Mouse (Mus musculus): ENCODE results near the gene Wdr78.

Wdr78 gene

DNA sequence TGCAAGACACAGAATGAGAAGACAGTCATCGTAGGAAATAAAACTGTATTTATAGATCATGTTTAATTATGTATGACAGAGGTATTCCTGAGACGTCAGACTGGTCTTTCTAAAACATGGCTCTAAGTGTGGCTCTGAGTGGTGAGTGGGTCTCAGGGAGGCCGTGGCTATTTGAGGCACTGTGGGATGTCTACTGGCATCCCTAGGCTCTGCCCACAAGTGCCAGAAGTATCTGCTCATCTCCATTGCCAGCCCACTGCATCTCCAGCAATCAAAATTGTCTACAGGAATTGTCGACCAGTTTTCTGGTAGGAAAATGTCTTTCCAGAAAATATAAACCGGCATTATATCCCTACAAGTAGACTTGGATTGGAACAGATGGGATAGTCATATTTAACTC lies 57.4 kb downstream of the Wdr78 start:
- DNase-seq (ENCODE audit: low spot score in 2 of 2) = no peak

DNA sequence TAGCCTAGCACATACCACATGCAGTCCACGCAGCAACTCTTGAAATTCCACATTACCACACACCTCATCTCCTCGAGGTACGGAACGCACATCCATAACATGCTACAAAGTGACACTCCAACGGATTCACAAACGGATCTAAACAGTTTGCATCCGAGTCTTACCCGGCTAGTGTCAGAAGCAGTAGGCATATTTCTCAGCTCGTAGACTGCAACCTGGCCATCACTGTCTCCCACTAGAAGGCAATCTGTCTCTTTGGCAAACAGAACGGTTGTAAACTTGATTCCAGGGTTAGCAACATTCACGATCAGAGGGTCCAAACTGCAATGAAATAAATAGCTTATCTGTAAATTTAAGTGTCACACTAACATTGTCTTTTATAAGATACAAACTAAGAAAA lies 66.3 kb downstream of the Wdr78 start:
- DNase-seq (ENCODE audit: low spot score in 2 of 2) = no peak

DNA sequence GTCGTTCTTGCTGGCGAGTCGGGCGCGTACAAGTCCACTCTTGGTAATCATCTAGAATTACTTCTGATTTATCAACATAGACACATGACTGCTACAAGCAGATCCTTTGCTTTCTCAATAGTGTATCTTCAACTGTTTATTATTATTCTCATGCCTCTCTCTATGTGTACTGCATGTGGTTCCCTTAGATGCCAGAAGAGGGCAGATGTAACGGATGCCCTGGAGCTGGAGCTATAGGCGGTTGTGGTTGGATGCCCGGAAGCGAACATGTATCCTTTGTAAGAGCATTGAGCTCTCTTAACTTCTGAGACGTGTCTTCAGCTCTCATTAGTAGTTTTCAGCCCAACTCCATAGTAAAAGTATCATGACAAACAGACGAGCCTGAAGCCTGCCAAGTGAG lies 71.4 kb downstream of the Wdr78 start:
- DNase-seq (ENCODE audit: low spot score in 2 of 2) = no peak

DNA sequence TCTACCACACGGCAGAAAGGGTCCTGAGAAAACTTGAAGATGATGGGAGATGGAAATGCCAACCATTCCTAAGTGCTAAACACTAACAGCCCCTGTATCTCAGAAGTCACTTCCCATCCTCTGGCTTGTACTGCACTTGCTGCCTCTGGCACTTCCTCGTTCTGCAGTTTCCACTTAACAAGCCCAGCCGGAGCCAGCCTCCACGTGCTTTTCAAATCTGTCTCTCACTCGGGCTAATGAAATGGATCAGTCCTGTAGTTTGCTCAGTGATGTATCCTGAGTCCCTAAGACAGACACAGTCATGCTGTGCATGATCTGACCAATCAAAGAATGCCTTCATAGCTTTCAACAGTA lies 74.5 kb downstream of the Wdr78 start:
- DNase-seq (ENCODE audit: low spot score in 2 of 2) = no peak

DNA sequence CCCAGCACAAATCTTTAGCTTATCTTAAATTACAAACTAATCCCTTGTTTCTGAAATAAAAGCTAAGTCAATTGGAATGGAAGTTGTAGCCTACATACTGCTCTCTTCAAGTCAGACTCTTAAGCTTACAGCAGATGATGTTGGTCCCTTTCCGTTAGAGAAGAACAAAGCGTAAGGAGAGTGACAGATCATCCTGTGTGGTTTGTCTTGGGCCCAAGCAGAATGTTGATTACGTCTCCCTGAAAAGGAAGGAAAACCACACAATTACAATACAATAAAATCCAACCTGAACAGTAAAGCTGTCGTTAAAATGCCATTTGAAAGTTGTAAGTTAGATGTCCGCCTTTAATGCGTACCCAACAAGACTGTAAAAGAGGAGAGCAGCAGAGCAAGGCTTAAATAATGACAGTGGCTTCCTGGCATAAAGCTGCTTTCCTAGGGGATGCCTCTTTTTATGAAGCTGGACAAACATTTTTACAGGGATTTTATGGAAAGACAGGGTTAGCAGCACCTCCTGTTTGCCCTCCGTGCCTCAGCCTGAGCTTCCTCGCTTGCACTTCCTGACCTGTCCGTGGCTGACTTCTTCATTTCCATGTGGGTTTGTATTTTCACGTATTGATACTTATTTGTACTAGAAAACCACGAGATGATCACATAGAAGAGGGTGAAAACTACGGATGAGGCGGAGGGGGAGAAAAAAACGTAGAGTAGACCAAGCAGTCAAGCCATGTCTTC lies 75.1 kb downstream of the Wdr78 start:
- DNase-seq (ENCODE audit: low spot score in 2 of 2) = no peak

DNA sequence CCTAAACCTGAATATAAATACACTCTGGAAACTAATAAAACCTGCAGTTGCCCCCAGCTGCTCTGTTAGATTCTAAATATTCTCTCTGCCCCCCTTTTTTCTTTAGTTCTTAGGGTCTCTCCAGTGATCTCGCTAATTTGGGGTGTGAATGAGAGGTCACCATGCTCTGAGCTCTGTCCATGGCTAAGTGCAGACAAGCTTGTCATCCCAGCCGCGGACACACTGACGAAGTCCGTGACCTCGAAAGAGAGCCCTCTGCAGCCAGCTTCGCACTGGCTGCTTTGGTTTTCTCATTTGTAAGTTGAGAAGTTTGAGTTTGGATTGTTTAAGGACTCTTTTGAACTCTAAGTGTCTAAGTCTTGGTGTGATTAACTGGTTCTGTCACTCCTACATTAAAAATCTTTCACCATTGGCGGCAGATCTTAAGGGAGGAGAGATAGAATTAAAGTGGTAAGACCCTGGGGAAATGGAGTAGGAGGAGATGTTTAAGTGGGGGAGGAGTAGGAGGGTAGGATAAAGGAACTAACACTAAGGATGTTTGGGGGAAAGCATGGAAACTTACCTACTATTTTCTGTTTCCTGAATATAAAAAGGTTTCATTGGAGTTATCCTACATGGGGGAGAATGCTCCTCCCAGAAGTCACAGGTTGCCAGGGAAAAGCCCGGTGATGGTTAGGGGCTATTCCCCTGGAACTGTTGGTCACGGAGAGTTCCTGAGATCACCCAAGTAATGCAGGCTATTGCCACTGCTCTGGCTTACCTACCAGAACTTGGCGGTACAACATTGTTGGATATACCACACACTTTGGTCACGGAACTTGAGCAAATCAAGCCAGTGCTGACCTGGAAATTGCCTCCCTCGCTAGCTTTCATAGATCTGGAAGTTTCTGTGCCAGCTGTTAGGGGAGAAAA lies 85.9 kb downstream of the Wdr78 start:
- DNase-seq (ENCODE audit: low spot score in 2 of 2) = no peak

DNA sequence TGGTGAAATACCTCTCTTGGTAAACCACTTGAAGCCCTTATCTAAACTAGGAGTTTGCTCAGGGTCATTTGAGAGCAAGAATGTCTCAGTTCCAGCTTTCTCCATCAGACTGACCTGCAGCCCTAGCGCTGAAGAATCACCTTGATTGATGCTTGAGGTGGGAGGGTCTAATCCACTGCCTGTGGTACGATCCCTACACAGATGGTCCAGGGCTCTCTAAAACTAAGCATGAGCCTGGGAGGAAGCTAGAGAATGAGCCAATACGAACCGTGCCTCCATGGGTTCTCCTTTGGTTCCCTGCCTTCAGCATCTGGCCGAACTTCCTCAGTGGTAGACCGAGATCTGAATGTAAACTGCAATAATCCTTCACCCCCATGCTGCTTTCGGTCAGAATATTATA lies 86.6 kb downstream of the Wdr78 start:
- no peak for DNase-seq (ENCODE audit: low spot score in 2 of 2)

DNA sequence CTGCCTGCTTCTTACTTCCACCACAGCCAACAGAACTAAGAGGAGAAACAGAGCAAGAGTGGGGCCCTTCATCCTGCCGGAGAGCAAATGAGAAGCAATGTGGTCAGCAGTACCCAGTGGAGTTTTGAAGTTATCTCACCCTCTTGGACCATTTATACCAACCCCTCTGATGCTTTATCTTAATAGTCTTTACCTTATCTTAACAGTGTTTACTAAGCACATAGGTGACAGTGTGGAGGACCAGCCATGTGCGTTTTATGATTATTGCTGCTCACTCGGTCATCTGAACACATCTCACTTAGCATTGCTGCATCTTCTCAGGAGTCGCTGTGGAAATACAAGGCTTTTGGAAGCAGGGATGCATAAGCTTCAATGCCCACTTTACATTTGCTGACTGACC lies 87.7 kb downstream of the Wdr78 start, which contains the start of gene Insl5:
Gene Insl5 (minus strand): TSS at position 222 of the 400 bp plus-strand sequence.
- no peak for DNase-seq (ENCODE audit: low spot score in 2 of 2)

DNA sequence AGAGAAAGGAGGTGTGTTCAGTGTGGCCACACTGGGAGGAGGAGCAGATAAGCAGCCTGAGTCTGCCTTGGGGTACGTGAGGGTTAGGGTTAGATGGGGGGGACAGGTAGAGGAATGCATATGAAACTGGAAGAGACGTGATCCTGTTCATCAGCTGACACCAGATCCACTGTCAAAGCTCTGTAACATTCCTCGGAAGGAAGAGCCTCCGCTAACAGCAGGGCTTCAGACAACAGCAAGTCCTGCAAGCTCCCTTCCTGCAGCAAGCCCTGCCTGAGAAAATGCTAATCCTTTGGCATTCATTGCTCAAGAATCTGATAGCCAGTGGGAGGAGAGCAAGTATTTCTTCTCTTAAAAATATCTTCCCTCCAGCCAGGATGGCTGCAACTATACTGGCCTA lies 100.9 kb downstream of the Wdr78 start:
- no peak for DNase-seq (ENCODE audit: low spot score in 2 of 2)

DNA sequence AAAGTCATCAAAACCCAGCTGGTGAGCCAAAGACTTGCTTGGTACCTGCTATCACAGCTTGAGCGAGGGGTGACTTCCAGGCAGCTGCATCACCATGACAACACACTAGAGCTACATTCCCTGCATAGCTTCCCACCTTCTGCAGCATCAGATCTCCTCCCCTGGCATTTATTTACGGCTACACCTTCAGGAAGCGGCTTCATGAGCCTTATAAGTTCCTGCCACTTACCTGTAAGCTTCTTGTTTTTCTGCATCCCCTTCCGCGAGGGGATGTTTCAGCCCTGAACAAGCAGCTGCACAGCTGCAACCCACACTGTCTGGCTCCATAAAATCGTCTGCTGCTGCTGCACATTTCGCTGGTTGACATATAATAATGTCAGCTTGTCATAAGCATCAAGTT lies 102.5 kb downstream of the Wdr78 start:
- DNase-seq (ENCODE audit: low spot score in 2 of 2) = no peak

DNA sequence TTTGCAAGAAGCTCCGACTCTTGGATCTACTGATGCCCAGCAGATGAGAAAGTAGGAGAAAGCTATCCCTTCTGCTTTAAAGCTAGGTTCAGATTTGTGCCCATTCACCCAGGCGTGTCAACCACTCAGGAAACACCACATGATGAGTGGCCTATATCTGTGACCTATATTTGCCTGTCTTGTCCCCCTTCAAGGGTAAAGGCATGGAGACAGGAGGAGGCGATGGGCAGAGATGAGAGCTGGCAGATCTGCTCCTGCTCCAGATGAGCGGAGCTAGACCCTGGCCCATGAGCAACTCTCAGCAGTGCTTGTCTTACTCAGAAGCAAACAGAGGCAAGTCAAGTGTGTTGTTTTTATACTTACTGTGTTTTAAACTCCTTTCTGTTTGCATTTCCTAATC lies 103.6 kb downstream of the Wdr78 start:
- DNase-seq (ENCODE audit: low spot score in 2 of 2) = no peak

DNA sequence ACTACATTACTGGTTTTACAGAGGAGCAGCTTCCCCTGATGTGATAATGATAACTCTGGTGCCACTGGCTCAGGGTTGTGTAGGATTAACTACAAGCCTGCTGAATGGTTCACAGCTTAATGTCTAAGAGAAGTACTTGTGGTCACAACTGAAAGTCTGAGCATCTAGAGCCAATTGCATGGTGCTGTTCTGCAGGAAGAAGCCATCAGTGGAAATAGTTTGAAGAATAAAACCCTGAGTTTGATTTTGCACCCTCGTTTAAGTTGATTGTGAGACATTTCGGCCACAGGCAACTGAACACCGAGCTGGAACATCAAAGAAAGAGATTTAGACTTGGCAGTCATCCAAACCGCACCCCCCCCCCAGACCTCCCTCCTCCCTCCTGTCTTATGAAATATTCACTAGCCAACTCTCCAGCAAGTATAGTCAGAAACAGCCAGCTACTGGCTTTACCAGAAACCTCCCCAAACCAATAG lies 107.4 kb downstream of the Wdr78 start:
- DNase-seq (ENCODE audit: low spot score in 2 of 2) = no peak

DNA sequence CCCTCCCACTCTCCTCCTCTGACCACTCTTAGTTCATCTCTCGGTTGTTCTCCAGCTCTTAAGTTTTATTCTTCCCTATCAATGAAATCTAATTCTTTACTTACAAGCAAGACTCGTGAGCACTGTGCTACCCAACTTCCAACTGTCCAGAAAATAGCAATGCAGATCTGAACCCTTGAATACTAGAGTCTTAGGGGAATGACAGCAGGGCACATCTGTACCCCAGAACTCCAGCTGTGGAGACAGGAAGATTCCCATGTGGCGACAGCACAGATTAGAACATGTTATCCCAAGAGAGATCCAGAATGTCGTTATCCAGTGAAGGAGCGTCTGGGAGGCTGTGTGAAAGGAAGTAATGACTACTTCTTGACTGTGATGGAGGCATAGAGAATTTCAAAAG lies 108.1 kb downstream of the Wdr78 start:
- DNase-seq (ENCODE audit: low spot score in 2 of 2) = no peak

DNA sequence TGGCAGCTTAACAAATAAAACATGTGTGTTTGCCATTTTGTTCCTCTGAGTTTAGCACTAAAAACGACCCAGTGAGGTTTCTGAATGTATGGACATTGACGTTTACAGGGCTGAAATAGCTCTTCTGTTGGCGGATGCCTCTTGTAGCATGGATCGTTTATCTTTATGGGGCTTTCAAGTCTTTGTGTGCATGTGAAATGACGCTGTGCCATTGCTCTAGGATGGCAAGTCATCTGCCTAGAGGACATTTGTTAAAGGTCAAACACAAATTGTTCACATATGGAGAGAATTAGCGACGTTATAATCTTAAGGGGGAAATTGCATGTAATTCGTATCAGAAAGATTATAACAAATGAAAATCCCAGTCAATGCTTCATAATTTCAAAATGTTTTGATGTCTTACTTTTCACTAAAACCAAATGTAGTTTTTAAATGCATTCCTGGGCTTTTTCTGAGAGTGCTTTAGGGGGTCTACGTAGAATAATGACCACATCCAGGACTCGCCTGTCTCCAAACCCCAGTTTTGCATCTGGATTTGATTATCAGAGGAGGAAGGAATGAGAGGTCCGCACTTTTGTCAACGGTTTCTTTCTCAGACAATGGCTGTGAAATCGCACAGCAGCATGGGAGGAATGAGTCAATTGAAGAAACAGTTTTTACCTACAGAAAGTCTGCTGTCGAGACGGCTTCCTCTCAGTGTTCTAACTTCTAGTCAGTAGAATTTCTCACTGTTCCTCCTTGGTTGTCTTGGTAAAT lies 109.0 kb downstream of the Wdr78 start:
- no peak for DNase-seq (ENCODE audit: low spot score in 2 of 2)

DNA sequence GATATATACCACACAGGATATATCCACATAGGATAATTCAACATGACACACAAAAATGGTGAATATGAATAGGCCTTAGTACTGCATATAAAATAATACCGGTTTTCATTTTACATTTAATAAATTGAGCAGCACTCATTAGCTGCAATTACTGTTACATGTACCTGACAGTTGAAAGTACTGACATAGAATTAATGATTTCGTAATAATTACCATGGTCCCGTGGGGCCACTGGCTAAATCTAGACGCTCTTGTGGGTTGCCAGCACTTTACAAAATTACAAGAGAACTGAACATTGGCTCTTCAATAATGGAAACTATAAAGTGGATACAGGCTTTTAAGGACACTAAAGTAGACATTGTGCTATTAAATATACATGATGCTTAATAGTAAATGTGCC lies 109.7 kb downstream of the Wdr78 start:
- no peak for DNase-seq (ENCODE audit: low spot score in 2 of 2)

DNA sequence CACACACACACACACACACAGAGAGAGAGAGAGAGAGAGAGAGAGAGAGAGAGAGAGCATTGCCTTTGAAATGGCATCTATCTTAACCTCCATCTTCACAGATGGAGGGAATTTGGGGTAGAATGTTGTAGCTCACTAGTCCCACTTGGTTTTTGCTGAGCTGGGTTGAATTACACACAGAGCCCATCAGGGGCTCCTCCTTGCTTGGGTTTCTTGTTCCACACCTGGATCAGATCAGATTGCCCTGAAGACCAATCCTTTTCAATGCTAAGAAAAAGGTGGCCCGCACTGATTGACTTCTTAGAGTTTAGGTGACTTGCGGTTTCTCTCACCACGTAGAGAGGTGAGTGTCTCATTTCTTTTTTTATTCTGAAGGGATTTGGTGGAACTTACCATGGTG lies 122.7 kb downstream of the Wdr78 start:
- DNase-seq (ENCODE audit: low spot score in 2 of 2) = no peak

DNA sequence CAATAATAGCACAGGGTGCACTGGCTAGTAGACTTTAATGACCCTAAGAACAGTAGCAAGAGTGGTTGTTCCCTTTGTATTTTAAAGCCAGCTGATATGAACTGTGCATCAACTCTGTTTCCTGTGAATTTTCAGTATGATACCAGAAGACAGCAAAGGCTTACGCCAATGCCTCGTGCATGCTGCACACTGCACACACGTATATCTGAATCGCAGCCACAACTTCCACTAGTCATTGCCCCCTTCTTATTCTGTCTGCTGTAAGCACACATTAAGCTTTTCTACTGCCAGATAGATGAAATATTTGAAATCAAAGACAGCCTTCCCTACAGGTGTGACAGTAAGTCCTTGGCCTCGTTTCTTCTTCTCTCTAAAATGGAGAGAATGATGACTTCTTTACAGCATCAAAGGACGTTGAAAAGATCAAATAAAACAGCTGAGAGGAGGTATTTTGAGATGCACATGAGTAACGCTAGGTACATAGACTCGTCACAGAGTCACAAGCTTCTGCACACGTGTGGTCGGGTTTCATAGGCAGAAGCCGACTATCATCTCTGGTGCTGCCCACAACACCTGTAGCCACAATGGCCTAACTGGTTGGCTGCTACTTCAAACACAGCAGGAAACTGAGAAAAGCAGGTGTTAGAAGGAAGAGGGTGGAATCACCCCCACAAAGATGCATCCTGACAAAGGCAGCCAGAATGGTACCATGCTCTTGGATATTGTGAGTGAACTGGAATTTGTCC lies 123.6 kb downstream of the Wdr78 start:
- no peak for DNase-seq (ENCODE audit: low spot score in 2 of 2)

DNA sequence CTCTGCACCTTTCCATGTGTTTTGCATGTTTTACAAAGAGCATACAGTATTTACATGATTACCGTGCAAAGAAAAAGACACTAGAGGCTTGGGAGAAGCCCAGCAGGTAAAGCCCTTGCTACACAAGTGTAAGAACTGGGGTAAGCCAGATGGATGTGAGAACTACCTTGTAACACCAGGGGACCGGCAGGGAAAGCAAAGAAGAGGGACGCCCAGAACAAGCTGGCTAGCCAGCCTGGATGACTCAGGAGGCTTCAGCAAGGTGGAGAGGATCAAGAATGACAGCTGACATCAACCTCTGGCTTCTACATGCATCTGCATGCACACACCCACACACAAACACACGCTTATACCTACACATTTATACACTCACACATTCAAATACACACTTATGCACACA lies 124.3 kb downstream of the Wdr78 start:
- DNase-seq (ENCODE audit: low spot score in 2 of 2) = no peak

DNA sequence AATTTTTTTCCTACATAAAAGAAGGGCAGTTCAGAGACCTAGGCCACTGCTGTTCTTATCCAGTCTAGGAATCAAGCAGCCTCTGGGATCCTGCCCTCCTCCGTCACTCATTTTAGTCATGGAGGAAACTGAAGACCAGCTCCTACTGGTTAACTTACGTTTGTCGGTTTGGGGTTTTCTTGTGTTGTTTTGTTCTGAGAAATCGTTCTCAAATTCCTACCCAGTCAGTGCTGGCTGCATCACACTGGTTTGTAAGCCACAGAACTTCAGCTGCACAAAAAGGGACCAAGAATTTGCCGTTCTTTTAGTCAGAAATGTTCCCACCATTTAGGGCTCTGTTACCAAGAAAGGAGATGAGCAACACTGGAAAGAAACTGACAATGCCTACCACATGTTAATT lies 125.0 kb downstream of the Wdr78 start:
- DNase-seq (ENCODE audit: low spot score in 2 of 2) = no peak

DNA sequence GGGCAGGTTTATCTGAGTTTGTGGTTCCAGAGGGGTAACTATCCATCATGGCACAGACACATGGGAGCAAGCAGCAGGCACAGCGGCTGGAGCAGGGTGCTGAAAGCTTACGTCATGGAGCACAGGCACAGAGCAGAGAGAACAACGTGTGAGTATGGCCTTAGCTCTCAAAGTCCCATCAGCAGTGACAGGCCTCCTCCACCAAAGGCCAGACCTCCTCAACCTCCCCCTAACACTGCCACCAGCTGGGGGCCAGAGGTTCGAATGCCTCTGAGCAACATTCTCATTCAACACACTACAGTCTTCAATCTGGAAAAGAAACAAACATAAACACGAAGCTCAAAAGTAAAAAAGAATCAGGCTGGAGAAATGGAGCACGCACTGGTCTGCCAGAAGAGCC lies 125.8 kb downstream of the Wdr78 start:
- no peak for DNase-seq (ENCODE audit: low spot score in 2 of 2)

Measured in spleen, postnatal 14 days (tissue).